In genomic region chr9:40781726-40782581, GRCm38 (mm10) we compare ENCODE assay signal across 7 mouse cellular contexts. TPM values are rescaled to one million over a fixed set of nuclear protein-coding genes. Genes with fewer than 3 reads are reported as not detected.
A peak's percentile ranks its signal among the peaks of the same experiment; 100 is the strongest.
DNase-seq lines count a peak whose midpoint lies in the region; ATAC-seq lines count a peak whose summit lies in the region.

No protein-coding gene starts in this region.

- 26% methylated on average over 26 of the region's 26 CpGs for WGBS in heart, embryonic 10.5 days
- WGBS in kidney, embryonic 14.5 days, result 24% methylated on average over 26 of the region's 26 CpGs
- 42% methylated on average over 26 of the region's 26 CpGs for WGBS in stomach, embryonic 14.5 days

- H3K9ac ChIP-seq in kidney, embryonic 14.5 days (ENCODE audit: low read depth, low read length), result no peak overlapping the region
- no peak overlapping the region for H3K9ac ChIP-seq in stomach, embryonic 14.5 days (replicated peaks; ENCODE audit: low read depth, low read length)

- peaks cover 31% of the 10 kb centered on the region for H3K4me1 ChIP-seq in heart, embryonic 10.5 days
- H3K4me1 ChIP-seq in kidney, embryonic 14.5 days (ENCODE audit: control insufficient read depth, insufficient read depth, low read length), result peaks cover 7% of the 10 kb centered on the region
- H3K4me1 ChIP-seq in stomach, embryonic 14.5 days (ENCODE audit: control insufficient read depth, insufficient read depth, low read length), result peaks cover 8% of the 10 kb centered on the region; the same call in 1 of the 2 replicates

- H3K9me3 ChIP-seq in heart, embryonic 10.5 days, result no peaks in the 10 kb centered on the region
- H3K9me3 ChIP-seq in kidney, embryonic 14.5 days (ENCODE audit: control insufficient read depth, low read length), result no peaks in the 10 kb centered on the region
- no peaks in the 10 kb centered on the region for H3K9me3 ChIP-seq in stomach, embryonic 14.5 days (ENCODE audit: control insufficient read depth, low read depth, low read length)

- peak overlapping the region; percentile 35 for H3K4me2 ChIP-seq in kidney, embryonic 14.5 days (replicated peaks; ENCODE audit: low read depth, low read length)
- H3K4me2 ChIP-seq in stomach, embryonic 14.5 days (replicated peaks; ENCODE audit: low read depth, low read length), result no peak overlapping the region; the same call in 1 of the 2 replicates

- peak overlapping the region; percentile 48 for H3K4me3 ChIP-seq in heart, embryonic 10.5 days
- no peak overlapping the region for H3K4me3 ChIP-seq in kidney, embryonic 14.5 days (ENCODE audit: low read length)
- no peak overlapping the region; the same call in 1 of the 2 replicates for H3K4me3 ChIP-seq in stomach, embryonic 14.5 days (ENCODE audit: low read depth, low read length)

- peak; percentile 56 for DNase-seq in R1 (ENCODE audit: low read depth, low spot score)
- DNase-seq in brain, adult 2 months (ENCODE audit: low read depth, low spot score), result peak; percentile 46
- DNase-seq in heart, embryonic 10.5 days (ENCODE audit: low spot score), result no peak
- peak; percentile 74 for DNase-seq in lung, postnatal 14 days
- DNase-seq in cerebellum, postnatal 10 days, result no peak

- peak; percentile 51; the same call in 1 of the 2 replicates for ATAC-seq in kidney, embryonic 14.5 days (ENCODE audit: low FRiP score, low TSS enrichment)
- ATAC-seq in stomach, embryonic 14.5 days (ENCODE audit: insufficient number of reproducible peaks, insufficient read depth, low FRiP score, low read depth), result peak; percentile 39; the same call in 1 of the 2 replicates

- 0 out of 2 replicates have a peak, but pooled peaks cover 4% of the 10 kb centered on the region for H3K36me3 ChIP-seq in heart, embryonic 10.5 days
- H3K36me3 ChIP-seq in kidney, embryonic 14.5 days (ENCODE audit: control insufficient read depth, insufficient read depth, low read length), result peaks cover 4% of the 10 kb centered on the region; the same call in 1 of the 2 replicates
- H3K36me3 ChIP-seq in stomach, embryonic 14.5 days (ENCODE audit: control insufficient read depth, insufficient read depth, low read length), result no peaks in the 10 kb centered on the region

- no peaks in the 10 kb centered on the region for H3K27me3 ChIP-seq in heart, embryonic 10.5 days (ENCODE audit: insufficient read depth, poor library complexity, severe bottlenecking)
- no peaks in the 10 kb centered on the region for H3K27me3 ChIP-seq in kidney, embryonic 14.5 days (ENCODE audit: control insufficient read depth, insufficient read depth, low read length)
- no peaks in the 10 kb centered on the region for H3K27me3 ChIP-seq in stomach, embryonic 14.5 days (ENCODE audit: control insufficient read depth, insufficient read depth, low read length)

- peak overlapping the region; percentile 83 for H3K27ac ChIP-seq in heart, embryonic 10.5 days
- peak overlapping the region; percentile 26; the same call in 1 of the 2 replicates for H3K27ac ChIP-seq in kidney, embryonic 14.5 days (ENCODE audit: low read depth, low read length)
- H3K27ac ChIP-seq in stomach, embryonic 14.5 days (ENCODE audit: low read length), result no peak overlapping the region

RNA-seq across cellular contexts. Expression of gene Hspa8, which starts 18.8 kb away (rescaled TPM):
- 2,804 and 3,368 TPM in 2 replicates for polyA plus RNA-seq in heart, embryonic 10.5 days (2016; fragmentation: Nextera tagmentation; extraction: Ambion mirVana)
- 2,147 and 3,036 TPM in 2 replicates for polyA plus RNA-seq in kidney, embryonic 14.5 days (2014; fragmentation: Nextera tagmentation; extraction: Ambion mirVana)
- 2,119 and 2,394 TPM in 2 replicates for polyA plus RNA-seq in stomach, embryonic 14.5 days (2014; fragmentation: Nextera tagmentation; extraction: Ambion mirVana)

Comparison
In these comparisons a context has a peak if more than half of its experiments do, and no peak if none do; other contexts are left out.
1. DNase-seq: peak in R1 (single experiment), brain, adult 2 months (single experiment) and lung, postnatal 14 days (single experiment); none in heart, embryonic 10.5 days (single experiment) and cerebellum, postnatal 10 days (0 of 2).